Mouse (Mus musculus) CD4-positive helper T cell, adult 2 months (primary cell): Measurements from ENCODE around the gene Srrm3.

ENCODE experiments used
- DNase-seq: peaks from one replicate; pipeline ENCODE4 v3.0.0-alpha.2; 2012; ENCODE audit warnings: low read depth, missing footprints, low spot score

Srrm3 gene

DNA sequence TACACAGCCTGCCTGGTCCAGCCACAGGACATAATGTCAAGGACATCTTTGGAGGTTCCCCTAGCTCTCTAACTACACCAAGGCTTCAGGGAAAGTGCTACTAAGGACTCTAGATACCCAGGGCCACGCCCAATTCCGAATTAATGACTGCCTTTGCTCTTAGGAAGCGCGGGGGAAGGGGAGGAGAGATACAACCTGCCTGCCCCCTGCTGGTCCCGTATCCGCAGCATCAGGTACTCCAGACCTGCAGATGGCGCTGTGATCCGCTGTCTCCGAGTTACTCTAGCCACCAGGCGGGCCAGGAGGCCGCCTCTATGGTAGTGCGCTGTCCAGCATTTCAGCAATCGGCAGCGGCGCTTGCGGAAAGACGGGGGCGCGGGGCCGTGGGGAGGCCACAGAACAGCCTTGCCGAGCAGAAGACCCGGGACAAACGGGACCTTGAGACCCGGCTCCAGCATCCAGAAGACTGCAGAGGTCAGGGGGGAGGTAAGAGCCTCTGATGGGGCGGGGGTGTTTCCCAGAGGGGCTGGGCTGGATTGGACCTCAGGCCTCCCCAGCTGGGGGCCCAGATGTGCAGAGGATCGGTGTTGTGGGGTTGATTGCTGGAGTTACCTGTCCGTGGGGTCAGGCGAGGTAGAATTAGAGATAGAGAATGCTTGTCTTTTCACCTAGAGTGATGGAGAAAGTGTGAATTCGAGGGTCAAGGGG lies at the start of gene Srrm3:
Srrm3 (plus strand) TSS at position 336 of the 708 bp plus-strand sequence.
- DNase-seq: peak; percentile 91

GRCm38 (mm10) chr5:135761881-135762280 lies 44.8 kb upstream of the Srrm3 start:
- no peak for DNase-seq

GRCm38 (mm10) chr5:135763526-135763925 lies 43.2 kb upstream of the Srrm3 start:
- DNase-seq: peak; percentile 64

DNA sequence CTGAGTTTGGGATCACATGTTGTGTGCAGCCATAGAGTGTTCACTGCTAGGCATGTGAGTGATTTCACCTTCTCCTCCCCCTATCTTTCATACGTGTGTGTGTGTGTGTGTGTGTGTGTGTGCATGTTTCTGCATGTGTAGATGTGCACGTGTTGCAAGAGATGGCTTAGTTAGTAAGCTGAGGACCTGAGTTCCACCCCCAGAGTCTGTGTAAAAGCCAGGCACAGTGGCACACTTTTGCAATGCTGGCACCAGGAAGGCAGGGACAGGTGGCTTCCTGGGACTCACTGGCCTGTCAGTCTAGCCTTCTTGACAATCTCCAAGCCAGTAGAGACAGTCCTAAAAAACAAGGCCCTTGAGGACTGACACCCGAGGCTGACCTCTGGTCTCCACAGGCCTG lies 41.7 kb upstream of the Srrm3 start:
- no peak for DNase-seq

DNA sequence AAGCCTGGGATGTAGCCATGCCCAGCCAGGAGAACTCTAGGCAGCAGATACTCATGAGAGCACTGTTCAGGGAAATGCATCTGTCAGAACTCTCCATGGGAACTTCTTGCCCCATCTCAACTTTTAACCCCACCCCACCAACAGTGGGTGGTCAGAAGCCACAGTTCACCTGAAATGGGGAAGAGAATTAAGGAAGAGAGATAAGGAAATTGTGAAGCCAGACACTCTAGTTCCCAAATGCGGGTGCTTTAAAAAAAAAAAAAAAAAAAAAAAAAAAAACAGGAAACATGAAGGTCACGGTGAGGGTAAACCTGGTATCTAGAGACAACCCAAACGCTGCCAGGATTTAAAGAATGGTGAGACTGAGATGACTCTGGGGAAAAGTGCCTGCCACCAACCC lies 34.2 kb upstream of the Srrm3 start:
- DNase-seq: no peak

GRCm38 (mm10) chr5:135776546-135776945 lies 30.1 kb upstream of the Srrm3 start:
- DNase-seq: no peak

- DNase-seq: no peak
Observed at GRCm38 (mm10) chr5:135777796-135778470, 28.8 kb upstream of the Srrm3 start, which contains the start of gene Styxl1. Gene Styxl1 (minus strand): TSS chr5:135778385.

DNA sequence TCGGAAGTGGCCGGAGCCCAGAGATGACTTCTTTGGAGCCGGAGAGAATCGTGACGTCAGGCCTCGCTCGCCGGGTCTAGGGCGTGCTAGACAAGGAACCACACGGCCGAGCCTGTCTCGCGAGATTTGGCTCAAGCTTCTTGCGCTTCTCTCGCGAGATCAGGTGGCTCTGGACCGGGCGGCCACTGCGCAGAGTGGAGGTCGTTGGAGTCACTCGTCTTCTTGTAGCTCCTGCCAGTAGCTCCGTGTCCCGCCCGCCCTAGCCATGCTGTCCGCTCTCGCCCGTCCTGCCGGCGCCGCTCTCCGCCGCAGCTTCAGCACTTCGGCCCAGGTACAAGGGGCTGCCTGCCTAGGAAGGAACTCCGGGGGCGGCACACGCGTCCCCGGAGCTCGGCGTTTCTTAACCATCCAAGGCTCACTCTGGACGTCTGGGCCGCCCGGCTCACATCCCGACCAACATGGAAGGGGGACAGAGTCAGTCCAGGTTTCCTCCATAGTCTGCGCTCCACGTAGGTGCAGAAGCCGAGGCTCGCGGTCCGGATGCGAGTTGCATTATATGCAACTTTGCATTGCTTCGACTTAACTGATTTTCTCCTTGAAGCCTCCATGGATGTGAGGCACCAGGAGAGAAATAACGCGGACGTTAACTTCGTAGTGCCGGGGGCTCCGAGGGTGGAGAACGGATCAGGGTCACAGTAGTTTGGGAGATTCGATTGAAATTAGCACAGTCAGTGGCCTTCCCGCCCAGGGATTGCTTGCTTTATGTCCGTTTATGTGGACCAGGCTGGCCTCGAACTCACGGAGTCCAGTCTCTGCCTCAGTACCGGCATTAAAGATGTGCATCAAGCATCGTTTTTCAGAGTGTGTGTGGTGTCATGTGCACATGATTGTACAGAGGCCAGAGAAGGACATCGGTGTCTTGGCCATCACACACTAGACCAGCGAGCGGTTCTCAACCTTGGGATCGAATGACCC lies 27.9 kb upstream of the Srrm3 start, which contains the start of gene Mdh2:
Mdh2 (plus strand) TSS at position 10 of the 975 bp plus-strand sequence.
- DNase-seq: peak; percentile 100

DNA sequence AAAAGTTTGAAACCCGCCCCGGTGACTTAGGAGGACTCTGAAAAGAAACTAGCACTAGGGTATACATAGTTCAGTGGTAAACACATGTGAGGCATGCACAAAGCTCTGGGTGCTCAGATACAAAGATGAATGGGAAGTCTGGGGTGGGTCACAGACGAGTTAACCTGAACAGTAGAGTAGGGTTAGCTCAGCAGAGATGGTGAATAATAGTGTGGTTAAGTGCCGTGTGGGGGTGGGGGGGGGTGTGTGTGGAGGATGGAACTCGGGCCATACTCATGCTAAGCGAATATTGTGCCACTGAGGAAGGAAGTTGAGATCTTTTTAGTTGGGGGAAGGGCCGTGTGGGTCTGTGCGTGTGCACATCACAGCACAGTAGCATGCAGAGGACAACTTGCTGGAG lies 26.4 kb upstream of the Srrm3 start:
- DNase-seq: peak; percentile 37

DNA sequence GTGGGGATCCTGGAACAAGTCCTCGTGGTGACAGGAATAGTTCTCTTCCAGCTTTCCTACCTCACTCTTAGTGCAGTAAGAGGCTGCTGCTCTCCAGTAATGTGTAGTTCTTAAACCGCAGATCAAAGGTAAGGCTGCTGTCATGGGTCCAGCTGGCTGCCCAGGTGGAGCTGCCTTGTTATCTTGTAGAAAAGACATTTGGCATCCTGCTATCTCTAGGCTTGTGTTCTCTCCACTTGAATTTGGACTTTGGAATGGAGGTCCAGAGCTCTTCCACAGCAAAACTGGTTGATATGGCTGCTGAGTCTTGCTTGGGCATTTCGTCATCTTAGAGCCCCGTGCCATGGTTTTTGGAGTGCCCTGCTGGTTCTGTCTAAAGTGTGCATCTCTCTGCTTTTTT lies 23.8 kb upstream of the Srrm3 start:
- DNase-seq: no peak

DNA sequence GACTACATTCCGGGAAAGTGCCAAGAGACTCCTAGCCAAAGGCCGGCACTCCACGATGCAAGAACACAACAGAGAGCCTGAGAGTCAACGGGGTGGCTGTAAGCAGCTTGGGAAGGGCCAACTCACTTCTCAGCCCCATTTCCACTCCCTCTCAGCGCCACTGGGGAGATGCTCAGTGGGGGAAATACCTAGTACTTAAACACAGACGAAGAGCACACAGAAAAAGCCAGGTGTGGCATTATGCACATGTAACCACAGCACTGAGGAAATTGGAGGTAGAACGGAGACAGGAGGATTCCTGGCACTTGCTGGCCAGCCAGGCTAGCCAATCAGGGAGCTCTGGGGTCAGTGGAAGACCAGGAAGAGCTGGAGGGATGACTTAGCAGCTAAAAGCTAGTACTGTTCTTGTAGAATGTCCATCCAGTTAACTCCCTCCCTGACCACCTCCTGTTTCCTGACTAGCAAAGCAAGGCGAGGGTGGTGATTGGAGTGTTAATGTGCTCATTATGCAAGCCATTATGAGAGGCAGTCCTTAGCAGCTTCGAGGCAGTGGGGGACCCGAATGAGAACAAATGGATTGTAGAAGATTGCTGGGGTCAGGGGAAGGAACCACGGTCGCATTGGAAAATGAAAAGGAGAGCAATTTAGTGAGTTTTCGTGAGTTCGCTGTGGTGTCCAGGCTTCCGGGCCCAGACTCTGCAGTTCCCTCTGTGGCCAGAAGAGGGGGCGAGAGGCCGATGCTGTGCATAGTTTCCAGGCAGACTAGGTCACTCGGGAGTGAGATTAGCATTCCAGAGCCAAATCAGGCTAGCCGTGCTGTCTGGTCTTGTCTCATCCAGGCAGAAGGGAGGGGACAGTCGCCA lies 12.5 kb upstream of the Srrm3 start:
- DNase-seq: peak; percentile 70

GRCm38 (mm10) chr5:135794859-135795181 lies 11.9 kb upstream of the Srrm3 start:
- DNase-seq: no peak

DNA sequence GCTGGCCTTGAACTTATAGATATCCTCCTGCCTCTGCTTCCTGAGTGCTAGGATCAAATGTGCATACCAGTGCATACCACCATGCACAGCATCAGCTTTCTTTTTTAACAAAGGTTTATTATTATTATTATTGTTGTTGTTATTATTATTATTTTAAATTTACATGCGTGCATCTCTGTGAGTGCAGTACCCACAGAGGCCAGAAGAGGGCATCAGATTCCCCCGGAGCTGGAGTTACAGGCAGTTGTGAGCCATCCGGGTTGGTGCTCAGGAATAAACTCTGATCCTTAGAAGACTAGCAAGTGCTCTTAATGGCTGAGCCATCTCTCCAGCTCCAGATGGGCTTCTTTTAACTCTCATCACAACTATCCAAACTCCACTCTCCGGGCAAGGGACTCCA lies 6.9 kb upstream of the Srrm3 start:
- DNase-seq: no peak

DNA sequence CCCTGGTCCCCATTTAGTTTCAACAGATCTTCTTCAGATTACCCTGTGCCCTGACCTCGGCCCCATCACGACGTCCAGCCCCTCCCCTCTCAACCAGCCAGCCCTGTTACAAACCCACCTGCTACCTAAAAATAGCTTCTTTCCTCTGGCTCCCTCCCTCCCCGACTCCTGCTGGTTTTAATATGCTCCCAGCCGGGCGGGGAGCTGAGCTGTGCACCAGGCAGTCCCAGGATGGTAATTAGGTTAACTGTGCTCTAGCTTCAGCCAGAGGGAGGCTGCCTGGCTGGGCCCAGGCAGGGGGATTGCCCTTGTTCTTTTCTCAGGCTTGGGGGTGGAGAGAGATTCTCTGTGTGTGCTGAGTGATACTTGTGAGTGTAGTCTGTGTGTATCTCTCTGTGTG lies 5.8 kb upstream of the Srrm3 start:
- DNase-seq: no peak

DNA sequence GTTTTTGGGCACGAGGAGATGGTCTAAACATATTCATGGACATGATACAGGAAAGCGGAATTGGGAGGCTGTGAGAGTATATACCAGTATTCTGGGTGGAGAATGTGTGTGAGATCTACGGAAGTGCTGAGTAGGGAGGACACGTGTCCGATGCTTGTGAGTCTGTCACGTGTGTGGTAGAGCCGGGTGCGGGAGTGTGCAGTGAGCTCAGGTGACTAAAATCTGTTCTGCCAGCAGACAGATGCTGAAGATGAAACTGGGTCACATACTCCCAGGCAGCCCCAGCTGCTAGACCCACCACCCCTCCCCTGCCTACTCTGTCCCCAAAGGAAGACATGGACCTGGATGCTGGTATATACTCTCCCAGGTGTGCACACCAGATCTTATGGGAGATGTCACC lies 4.0 kb upstream of the Srrm3 start:
- no peak for DNase-seq

GRCm38 (mm10) chr5:135803135-135803534 lies 3.6 kb upstream of the Srrm3 start:
- no peak for DNase-seq

DNA sequence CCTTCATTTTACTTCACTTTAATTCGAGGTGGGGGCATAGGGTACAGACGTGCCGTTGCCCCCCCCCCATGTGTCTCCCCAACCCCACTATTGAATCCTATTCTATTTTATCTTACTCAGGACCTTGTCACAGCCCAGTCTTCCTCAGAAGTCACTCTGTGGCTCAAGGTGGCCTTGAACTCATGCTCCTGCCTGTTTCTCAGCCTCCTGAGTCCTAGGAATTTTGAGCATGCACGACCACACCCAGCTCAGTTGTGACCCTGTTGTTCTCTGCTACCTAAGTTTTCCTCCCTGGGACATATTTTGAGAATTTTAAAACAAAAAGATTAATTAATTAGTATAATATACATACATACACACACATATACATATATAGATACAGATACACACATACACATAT lies 3.0 kb upstream of the Srrm3 start:
- no peak for DNase-seq

- DNase-seq: no peak
Observed at GRCm38 (mm10) chr5:135804735-135805134, 2.0 kb upstream of the Srrm3 start.

DNA sequence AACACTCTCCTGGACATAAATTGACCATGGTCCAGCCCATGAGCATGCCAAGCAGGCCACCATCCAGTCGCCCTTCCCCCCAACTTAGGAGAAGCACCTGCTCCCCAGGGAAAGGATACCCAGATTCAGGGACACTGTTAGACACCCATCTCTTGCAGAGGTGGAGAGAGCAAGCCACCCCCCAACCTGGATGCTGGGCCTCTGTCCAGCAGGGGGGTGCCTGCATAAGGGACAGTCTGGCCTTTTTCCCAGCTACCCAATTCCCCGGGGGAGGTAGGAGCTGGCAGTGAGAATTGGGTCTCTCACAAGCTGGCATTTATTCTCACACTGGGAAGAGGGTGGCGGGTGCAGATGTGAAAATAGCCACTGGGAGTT lies 560 bp downstream of the Srrm3 start:
- DNase-seq: no peak

DNA sequence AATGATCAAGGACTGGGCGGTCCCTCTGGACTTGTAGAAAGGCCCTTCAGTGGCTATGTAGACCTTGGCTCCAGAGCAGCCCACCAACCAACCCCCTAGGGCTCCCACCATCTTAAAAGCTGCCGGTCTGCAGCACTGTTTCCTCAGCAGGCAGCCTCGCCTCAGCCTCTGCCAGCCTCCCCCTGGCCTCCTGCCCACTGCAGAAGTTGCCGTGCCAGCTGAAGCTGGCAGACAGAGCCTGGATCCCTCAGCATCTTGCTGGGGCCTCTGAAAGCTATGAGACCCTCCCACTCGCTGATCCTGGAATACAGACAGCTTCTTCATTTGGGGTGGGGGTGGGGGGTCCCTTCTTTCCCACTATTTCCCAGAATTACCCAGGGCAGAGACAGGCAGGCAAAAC lies 6.3 kb downstream of the Srrm3 start:
- no peak for DNase-seq

DNA sequence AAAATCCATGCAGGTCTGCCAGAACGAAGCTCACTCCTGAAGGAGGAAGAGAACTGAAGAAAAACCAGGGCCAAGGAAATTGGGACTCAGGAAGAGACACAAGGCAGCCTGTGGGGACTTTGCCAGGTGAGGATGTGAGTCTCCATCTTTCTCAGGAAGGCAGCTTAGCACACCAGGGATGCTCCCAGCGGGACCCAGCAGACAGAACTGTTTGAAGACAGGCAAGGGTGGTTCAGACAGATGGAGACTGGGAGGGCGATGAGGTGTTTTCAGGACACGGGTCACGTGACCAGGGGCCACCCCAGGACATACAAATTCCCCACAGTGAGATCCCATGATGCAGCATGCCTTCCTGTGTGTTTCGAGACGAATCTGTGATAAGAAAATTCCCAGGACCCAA lies 11.8 kb downstream of the Srrm3 start:
- DNase-seq: no peak
